Mouse (Mus musculus) frontal cortex, postnatal 10 days (tissue): ENCODE data around the gene Tmem217.

Experiments
- DNase-seq, 2 experiments: peaks; one replicate each; pipeline ENCODE4 v3.0.0; 2022; ENCODE audit warnings: low spot score in 2 of 2, mixed read lengths in 1 of 2

Gene Tmem217

DNA sequence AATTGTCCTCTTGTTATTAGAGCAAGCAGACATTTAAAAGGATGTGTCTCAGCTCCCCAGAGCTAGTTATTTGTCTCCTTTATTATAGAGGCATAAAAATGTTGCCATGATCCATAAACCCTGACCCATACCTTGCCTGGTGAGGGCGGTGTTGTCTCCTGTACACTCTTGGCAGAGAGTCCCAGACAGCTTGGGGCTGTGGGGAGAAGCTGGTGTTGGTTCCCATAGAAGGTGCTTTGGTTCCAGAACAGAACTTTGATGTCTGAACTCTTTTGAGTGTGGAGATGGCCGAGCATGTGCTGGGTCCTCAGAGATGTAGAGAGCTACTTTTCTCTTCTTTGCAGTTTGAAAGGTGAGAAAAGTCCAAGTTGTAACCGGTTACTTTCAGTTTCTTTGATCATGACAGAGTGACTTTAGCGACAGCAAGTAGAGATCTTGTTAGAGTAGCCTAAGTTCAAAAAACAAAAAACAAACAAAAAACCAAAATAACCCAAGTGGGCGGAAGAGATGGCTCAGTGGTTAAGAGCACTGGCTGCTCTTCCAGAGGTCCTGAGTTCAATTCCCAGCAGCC is at the start of gene Tmem217:
Gene Tmem217 (minus strand): TSS at position 224 of the 571 bp plus-strand sequence.
- DNase-seq: no peak

DNA sequence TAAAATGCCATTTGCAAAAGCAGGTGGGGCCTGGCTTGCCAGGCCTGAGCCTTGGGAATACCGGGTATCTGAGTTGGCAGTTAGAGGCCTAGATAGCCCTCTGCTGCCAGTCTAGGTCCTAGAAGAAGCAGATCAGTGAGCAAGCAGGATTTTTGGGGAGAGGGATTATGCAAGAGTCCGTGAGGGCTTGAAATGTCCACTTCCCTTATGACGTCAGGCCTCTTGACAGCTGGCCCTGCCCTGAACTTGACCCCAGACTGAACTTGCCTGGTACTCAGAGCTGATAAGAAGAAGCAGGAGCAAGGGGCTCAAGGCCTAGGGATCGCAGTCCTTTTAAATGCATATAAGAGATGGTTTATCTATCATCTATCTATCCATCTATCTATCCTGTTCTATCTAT is 49.2 kb upstream of the Tmem217 start:
- DNase-seq: no peak

DNA sequence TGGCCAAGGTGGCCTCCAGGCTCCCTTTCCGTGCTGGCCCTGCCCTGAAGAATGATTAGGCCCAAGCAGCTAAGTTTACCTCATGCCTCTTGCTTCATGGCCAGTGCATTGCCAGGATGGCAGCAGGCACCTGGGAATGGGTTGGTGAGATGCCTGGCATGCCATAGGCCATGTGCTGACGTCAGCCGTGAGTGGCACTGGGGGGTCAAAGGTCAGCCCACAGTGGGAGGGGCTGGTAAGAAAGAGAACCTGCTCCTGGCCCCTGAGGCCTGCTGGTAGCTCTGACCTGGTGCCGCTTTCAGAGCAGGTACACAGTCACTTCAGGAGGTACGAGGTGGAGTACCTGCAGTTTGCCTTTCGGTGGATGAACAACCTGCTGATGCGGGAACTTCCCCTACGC is 47.4 kb upstream of the Tmem217 start:
- DNase-seq: no peak

DNA sequence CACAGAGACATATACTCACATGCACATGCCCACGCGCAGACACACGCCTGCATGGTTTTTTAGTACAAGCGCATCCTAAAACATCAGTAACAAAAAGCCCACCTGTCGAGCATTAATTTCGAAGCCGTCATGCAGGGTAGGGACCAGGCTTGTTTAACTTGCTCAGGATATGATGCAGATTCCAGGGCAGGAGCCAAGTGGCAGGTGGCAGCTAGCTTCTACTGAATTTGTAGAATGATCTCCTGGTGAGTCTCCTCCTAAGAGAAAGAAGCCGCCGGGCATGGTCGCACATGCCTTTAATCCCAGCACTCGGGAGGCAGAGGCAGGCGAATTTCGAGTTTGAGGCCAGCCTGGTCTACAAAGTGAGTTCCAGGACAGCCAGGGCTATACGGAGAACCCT is 46.9 kb upstream of the Tmem217 start:
- DNase-seq: no peak

DNA sequence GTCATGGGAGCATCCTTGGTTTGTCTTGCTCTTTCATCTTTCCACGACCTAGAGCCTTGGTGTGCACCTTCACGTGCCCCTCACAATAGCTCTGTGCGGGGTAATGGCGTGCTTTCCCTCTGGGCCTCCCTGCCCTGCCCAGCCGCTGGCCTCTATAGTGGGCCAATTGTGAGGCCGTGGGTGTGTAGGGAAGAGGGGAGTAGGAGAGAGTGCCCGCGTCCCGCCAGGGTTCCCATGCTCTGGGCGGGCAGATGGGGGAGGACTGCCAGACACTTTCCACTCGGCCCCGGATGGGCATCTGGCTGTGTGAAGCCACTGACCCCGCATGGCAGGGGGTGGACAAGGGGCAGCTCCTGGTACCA is 44.6 kb upstream of the Tmem217 start:
- DNase-seq: no peak

DNA sequence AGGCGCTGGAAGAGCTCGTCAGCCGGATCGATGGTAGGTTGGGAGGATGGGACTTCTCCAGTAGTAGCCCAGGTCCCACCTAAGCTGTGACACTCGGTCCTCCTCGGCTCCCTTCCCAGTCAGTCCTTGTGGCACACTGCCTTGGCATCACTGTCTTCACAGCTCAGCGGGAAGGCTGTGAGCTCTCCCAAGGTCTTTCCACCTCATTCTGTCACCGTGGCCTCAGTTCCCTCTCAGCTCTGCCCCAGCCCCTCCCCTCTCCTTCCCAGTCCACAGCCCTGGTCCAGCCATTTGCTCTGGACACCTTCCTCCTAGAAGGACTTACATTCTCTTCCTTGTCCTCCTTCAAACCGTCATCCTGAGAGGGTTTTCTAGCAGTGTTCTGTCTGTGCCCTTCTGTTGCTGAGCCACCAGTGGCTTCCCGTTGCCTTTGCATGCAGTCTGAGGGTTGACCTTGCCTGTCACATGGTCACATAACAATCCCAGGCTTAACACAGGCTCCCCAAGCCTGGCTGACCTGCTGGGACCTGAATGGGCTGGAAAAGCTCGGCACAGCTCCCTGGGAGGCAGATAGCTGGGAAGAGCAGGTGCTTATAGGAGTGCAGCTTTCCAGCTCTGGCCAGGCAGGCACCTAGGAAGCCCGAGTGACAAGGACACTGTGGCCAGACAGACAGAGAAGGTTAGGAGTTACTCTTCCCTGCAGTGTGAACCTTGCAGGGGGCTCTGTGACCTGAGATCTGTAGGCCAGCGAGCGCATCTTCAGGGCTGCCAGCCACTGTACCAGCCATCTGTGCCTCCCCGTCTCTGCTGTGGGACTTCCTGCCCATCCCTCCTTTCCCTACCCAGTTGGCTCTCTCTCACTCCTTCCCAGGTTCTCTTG is 43.9 kb upstream of the Tmem217 start:
- DNase-seq: no peak

DNA sequence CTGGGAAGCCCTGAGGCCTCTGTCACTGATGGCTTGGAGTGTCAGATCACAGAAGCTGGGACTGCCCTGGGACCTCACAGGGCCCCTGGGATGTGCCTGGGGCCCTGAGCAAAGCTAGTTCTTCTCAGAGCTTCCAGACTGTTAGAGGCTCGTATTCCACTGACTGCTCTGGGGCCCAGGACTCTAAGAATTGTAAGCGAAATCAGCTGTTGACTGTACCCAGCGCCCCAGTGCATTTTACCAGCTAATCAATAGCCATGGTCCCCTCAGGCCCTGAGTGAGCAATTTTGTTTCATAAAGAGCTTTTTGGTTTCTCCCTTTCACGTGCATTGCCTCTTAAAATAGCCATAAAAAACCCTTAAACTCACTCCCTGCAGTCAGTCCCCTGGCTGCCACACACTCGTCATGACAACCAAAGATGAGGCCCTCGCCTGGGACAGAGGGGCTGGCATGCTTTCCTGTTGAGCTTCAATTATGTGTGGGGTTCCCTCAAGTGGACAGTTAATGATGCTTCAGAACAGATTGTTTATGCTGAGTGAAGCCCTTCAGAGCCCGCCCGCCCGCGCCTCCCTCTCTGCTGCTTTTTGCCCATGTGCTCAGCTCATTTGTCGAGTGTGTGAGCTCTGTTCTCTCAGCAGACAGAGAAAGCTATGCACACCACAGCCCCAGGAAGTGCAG is 37.2 kb upstream of the Tmem217 start:
- DNase-seq: no peak

DNA sequence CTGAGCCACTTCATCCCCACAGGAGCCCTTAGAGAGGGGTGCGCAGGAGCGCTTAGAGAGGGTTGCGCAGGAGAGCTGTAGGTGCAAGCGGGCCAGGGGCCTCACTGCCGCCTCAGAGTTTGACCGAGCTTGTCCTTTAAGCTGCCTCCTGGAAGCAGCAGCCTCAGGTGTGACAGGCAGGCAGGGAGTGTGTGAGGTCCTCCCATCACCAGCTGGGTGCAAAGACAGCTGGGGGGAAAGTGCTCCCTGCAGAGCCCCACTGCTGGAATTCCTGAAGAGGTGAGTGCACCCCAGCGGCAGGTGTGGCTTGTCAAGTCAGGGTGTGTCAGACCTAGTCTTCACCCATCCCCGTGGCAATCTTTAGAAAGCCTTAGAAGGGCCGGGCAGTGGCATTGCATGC is 34.7 kb upstream of the Tmem217 start:
- DNase-seq: no peak

DNA sequence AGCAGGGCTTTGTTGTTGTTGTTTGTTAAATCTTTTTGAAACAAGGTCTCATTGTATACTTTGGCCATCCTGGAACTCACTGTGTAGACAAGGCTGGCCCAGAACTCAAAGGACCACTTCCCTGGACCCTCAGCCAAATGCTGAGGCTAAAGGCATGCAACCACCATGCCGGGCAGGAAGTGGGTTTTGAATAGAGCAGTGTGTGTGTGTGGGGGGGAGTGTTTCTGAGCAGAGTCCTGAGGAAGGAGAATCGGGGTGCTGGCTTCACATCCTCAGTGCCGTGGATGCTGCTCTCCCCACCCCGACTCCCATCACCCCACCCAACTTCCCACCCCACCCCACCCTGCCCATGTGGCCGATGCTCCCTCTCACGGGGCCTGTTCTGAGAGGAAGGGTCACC is 33.3 kb upstream of the Tmem217 start:
- DNase-seq: no peak

DNA sequence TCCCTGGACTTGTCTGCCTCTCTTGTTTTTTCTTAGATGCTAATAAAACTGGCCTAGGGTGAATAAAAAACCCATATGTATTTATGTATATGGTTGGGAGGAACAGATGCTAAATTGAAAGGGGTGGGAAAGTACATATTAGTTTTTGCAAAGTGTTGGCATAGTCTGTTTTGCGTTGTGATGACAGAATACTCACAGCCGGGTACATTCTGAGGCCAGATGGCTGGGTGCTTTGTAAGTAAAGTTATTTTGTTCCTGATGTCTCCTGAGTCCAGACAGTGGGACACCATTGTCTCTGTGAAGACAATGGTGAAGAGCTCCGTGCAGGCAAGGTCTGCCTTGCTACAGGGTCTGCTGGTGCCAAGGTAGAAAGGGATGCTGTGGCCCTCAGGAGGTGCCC is 32.6 kb upstream of the Tmem217 start:
- DNase-seq: no peak

DNA sequence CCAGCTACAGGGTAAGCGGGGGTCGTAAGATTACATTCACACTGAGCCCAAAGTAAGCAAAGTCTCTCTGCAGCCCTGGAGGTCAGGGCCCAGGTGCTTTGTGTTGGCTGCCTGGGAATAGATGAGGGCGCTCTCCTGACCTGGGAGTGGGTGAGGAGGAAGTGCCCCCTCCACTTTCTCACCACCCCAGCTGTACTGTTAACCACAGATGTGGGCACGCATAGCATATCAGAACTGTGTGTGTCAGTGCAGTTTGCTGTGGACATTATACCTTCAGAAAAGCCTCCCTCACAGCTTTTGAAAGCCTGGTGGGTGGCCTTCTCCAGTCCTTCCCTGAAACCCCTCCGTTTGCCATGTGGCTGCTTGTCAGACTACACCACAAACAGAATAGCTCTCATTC is 32.1 kb upstream of the Tmem217 start:
- no peak for DNase-seq

DNA sequence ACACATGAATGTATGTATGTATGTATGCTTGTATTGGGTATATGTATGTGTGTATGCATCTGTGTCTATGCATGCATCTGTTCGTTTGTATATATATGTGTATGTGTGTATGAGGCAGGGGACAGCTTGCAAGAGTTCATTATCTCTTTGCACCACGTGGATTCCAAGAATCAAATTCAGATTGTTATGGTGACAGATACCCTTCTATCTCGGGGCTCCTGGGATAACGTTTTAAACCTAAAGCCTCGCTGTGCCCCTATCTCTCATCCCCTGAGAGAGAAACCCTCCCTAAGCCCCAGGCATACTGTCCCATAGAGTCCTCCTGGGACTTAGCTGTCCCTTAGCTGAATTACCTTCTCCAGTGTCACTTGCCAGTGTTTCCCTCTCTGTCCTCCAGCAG is 31.4 kb upstream of the Tmem217 start:
- DNase-seq: no peak

DNA sequence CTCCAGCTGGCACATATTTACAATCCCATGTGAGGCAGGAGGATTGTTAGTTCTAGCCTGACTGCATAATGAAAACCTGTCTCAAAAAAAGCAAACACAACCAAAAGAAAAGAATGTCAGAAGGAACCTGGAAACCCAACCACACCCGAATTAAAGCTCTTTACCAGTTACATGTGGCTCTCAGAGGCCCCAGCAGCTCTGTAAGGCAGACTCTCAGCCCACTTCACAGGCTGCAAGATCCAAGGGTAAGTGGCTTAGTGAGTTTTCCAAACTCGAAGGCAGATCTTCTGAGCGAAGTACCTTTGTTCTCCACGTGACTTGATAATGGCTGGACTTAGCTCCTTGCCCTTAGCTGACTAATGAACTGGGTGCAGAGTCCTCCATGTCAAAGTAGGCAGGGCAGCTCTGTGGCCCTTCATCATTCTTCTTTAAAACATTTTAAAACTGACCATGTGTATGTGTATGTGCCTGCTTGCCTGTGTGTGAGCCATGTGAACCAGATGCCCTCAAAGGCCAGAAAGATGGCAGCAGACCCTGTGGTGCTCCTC is 27.5 kb upstream of the Tmem217 start:
- DNase-seq: no peak

DNA sequence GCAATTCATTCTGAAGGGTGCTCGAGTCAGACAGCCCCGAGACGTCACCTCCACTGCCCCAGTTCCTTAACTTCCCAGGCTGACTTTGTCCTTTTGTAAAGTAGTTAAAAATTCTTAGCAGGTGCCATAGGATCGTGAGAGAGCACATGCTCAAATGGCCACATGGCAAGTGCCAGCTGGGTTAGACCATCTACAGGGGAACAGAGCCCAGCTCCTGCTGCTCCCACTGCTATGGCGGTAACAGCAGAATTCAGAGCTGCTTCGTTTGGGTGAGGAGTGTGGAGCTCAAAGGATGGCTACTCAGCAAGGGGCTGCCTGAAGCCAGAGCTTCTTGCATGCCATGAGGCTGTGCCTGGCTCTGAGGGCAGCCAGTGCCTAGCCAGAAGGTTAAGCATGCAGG is 17.6 kb upstream of the Tmem217 start:
- no peak for DNase-seq

DNA sequence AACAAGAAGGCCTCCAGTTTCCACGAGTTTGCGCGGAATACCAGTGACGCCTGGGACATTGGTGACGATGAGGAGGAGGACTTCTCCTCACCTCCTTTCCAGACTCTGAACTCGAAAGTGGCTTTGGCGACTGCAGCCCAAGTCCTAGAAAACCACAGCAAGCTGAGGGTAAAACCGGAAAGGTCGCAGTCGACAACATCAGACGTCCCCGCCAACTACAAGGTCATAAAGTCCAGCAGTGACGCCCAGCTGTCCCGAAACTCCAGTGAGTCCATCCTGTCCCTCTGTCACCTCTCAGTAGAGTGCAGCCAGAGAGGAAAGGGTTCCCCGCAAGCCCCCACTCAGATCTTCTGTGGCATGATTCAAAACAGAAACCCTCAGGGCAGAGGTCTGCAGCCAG is 16.2 kb upstream of the Tmem217 start:
- DNase-seq: no peak

DNA sequence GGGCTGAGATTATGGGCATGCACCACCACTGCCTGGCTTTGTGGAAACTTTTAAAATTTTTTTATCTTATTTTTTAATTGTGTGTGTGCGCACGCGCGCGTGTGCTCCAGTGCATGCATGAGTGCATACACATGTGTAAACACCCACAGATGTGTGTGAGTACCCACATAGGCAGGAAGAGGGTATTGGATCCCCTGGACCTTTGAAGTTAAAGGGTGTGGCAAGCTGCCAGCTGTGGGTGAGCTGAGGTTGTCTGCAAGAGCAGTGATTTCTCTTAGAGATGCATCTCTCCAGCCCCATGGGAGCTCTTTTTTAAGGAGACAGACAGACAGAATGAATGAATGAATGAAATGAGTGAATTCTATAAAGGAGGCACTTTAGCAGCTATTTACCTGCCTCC is 13.3 kb upstream of the Tmem217 start:
- DNase-seq: no peak

DNA sequence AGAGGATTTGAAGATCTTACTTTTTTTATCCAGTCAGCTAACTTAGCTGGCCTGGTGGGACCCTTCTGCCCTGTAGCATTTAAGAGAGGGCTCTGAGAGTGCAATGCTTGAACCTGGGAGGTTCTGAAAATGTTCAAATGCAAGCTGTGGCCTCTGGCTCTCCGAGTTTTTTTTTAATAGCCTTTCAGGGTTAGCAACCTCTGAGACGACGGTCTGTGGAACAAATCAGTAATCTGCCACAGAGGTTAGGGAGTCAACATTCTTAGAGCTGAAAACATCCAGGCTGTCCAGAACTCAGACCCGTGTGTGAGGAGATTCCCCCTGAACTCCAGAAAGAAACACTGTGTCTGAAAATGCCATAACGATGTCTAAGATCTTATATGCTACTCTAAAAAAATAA is 6.3 kb upstream of the Tmem217 start:
- DNase-seq: no peak

DNA sequence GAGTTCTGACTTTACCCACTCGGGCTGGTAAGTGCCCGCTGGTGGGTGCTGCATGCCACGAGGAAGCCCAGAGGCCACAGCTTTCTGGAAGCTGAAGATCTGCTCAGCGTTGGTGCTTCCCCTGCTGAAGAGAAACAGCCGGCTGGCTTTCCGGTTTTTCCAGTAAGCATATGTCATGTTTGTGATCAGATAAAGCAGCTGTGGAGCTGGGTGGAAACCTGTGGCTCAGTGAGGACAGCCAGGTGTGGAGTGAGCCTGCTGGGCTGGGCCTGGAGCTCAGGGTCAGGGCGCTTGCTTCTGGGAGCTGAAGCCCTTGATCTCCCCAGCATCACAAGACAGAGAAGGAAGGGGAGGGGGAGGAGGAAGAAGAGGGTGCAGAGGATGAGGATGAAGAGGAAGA is 4.7 kb upstream of the Tmem217 start:
- no peak for DNase-seq

DNA sequence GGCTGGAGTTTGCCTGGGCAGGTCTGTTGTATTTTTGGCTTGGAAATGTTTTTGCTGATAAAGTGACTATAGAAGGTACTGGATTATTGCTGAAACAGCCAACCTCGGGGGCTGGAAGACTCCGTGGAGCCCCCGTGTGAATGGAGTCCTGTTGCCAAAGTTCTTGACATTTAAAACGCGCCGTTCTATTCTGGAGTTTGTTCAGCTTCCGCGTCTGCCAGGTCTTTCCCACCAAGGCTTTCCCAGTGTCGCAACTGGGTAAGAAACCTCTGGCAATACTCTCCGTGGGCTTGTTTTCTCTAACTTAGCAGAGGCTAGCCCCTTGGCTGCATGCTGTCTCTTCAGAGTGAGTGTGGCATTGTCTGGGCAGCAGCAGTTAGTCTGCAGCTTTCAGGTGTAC is 4.3 kb upstream of the Tmem217 start:
- no peak for DNase-seq

DNA sequence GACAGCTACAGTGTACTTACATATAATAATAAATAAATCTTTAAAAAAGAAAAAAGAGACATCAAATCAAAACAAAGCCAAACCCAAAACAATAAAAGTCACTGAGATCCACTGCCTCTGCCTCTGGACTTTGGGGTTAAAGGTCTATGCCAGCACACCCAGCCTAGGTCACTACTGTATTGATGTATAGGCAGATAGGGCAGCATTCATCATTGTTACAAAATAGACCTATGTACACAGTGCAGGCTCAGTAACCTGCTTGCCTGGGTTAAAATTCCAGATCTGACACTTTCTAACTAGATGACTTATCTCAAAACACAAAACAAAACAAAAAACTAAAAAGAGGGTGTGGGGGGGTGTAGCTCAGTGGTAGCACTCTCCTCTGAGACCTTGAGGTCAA is 2.0 kb upstream of the Tmem217 start:
- no peak for DNase-seq

DNA sequence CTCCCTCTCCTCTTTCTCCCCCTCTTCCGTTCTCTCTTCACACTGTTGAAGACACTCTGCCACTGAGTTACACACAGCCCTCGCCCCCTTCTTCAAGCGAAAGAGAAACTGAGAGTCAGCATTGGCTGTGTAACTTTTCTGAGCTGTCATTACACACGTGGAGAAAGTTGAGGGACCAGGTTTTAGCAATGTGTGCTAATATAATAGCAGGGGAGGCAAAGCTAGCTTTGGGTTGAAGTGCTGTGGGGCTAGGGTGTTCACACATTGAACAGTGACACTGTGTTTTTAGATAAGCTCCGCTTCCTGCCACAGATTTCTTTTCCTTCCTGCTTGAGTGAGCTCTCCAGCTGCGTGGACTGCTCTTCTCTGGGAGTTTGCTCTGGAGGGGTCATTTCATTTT is 1.2 kb downstream of the Tmem217 start:
- no peak for DNase-seq

DNA sequence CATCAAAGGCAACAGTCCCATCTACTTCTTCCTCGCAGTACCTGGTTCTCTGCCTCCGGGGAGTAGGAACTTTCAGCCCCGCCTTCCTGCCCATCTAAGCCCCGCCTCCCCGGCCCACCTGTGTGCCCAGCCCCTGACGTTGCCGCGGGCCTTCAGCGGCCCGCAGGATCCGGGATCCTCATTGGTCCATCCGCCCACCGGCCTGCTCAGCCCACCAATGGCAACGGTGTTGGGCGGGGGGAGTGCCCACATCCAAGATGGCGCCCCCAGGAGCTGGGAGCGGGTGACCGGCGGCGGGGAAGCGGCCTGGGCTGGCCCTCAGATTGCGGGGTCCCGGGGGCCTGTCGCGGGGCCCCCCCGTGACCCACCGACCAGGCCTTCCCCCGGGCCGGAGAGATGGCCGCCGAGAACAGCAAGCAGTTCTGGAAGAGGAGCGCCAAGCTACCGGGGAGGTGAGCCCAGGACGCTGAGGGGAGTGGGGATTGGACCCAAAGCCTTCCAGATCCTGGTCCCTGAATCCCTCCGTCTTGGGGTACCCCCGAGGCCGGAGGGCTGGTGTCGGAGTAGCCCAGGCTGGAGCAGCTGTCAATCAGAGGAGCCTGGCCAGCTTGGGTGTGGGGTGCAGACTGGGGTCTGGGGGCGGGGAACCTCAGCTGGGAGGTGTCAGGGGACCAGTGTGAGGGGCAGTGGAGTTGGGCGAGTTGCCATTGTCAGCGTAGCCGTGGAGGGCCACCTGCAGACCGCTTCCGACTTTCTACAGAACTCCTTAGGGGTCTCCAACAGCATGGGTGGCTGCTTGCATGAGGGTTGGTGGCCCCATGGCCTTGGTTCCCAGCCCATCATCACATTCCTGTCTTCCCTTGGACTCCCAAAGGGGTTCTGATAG is 2.4 kb downstream of the Tmem217 start, which contains the start of the genes Gm17657 and Tbc1d22b:
Gene Gm17657 (minus strand): TSS at position 96 of the 886 bp plus-strand sequence.
Gene Tbc1d22b (plus strand): TSS at position 243 of the 886 bp plus-strand sequence.
- DNase-seq: peak; percentile 89 to 94
